Mouse (Mus musculus) midbrain, embryonic 16.5 days (tissue): ENCODE results near the gene Me1. TPM values are rescaled to one million over a fixed set of nuclear protein-coding genes. Genes with fewer than 3 reads are reported as not detected.

Source experiments
- ATAC-seq: fragments of 200-750 bp; cut with Nextera tagmentation; 2 replicates; pipeline ENCODE4 v1.8.0; 2017; ENCODE audit warnings: moderate TSS enrichment
- H3K27ac ChIP-seq: fragments of 300-500 bp; sonication (generic); 2 replicates; pipeline ENCODE4 v1.5.1; 2014; ENCODE audit warnings: mild to moderate bottlenecking, low read length, mixed read lengths
- H3K27me3 ChIP-seq: fragments of 300-500 bp; sonication (generic); 2 replicates; pipeline ENCODE4 v1.6.1; 2014; ENCODE audit warnings: low read depth, low read length, mixed read lengths; ENCODE audit not compliant: control insufficient read depth, insufficient read depth
- H3K36me3 ChIP-seq: fragments of 300-500 bp; sonication (generic); 2 replicates; pipeline ENCODE4 v1.6.1; 2014; ENCODE audit warnings: mild to moderate bottlenecking, low read length, moderate library complexity, mixed read lengths; ENCODE audit not compliant: control insufficient read depth, insufficient read depth
- H3K4me1 ChIP-seq: fragments of 300-500 bp; sonication (generic); 2 replicates; pipeline ENCODE4 v1.6.1; 2014; ENCODE audit warnings: mild to moderate bottlenecking, low read length, mixed read lengths; ENCODE audit not compliant: control insufficient read depth, insufficient read depth
- H3K4me2 ChIP-seq: fragments of 300-500 bp; sonication (generic); 2 replicates; pipeline ENCODE4 v1.6.1; 2014; ENCODE audit warnings: mild to moderate bottlenecking, low read length, mixed read lengths
- H3K4me3 ChIP-seq: fragments of 300-500 bp; sonication (generic); 2 replicates; pipeline ENCODE4 v1.5.1; 2014; ENCODE audit warnings: low read depth, mild to moderate bottlenecking, low read length, moderate library complexity, mixed read lengths
- H3K9ac ChIP-seq: fragments of 300-500 bp; sonication (generic); 2 replicates; pipeline ENCODE4 v1.6.1; 2014; ENCODE audit warnings: low read depth, low read length, mixed read lengths
- H3K9me3 ChIP-seq: fragments of 300-500 bp; sonication (generic); replicated peaks from 2 replicates; pipeline ENCODE4 v1.6.1; 2014; ENCODE audit warnings: mild to moderate bottlenecking, low read length, mixed read lengths; ENCODE audit not compliant: control insufficient read depth, poor library complexity, severe bottlenecking
- WGBS: fragments of 180-500 bp; shearing (Covaris S2); extraction: QIAGEN DNeasy Blood & Tissue Kit; methylation state at CpG from one replicate; pipeline ENCODE4 v1.1.7; 2014; 5-methylcytosine and 5-hydroxymethylcytosine counted together
- polyA plus RNA-seq: library from polyadenylated mRNA; unstranded; fragments of >200 nt; fragmentation: Nextera tagmentation; extraction: Ambion mirVana; gene quantifications from 2 replicates; pipeline ENCODE4 v1.2.1, GENCODE M21; 2015

The Me1 gene
- polyA plus RNA-seq, 1 experiment from 2014 or later = 51.5 TPM

DNA sequence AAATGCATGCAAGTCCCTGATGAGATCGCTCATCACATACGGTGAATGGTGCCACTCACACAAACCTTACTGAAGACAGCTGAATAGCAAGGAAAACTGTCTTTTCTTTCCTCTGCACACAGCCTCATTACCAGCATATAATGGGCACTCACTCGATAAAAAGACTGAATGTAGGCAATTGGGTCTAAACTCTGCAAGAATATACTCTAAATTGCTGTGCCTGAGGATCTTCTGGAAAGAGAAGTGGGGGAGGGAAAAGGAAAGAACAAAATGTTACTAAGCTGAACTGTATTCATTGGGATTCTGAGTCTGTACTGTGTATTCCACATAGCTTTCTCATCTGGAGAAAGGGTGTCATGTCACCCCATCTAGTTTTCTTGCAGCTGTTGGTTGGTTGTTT is 152.3 kb downstream of the Me1 start:
- Histone ChIP-seq H3K9ac (no peak overlapping the region), H3K27me3 (no peaks in the 10 kb centered on the region), H3K4me3 (no peak overlapping the region), H3K36me3 (peaks cover 31% of the 10 kb centered on the region), H3K27ac (no peak overlapping the region), H3K4me2 (no peak overlapping the region), H3K4me1 (no peaks in the 10 kb centered on the region), H3K9me3 (no peaks in the 10 kb centered on the region)
- WGBS = 84% methylated on average over 3 of the region's 3 CpGs
- no peak for ATAC-seq

DNA sequence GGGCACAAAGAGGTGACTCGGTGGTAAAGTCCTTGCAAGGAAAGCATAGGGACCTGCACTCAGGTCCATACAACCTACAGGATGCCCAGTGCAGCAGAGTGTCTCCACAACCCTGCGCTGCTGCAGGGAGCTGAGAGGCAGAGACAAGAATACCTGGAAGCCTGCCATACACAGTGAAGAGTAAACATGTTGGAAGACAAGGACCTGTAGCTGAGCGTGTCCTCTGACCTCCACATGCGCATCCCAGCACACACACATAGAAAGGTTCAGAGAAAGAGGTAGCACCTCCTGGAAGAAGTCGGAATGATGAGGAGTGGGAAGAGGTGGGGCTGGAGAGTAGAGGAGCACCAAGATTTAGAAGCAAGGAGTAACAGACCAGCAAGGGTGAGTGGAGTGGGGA is 161.7 kb downstream of the Me1 start:
- peaks cover 16% of the 10 kb centered on the region for H3K36me3 ChIP-seq
- H3K4me1 ChIP-seq = no peaks in the 10 kb centered on the region
- no peaks in the 10 kb centered on the region for H3K27me3 ChIP-seq
- no peak overlapping the region for H3K9ac ChIP-seq
- no peak overlapping the region for H3K27ac ChIP-seq
- no peak for ATAC-seq
- no peak overlapping the region for H3K4me2 ChIP-seq
- WGBS = 93% methylated on average over 5 of the region's 5 CpGs
- H3K9me3 ChIP-seq = no peaks in the 10 kb centered on the region
- no peak overlapping the region for H3K4me3 ChIP-seq

Other genes with a start within 250 kb of the Me1 start
- 7.8 and 8.1 TPM in 2 replicates for gene Ube2cbp, start 231.0 kb downstream of the Me1 start, polyA plus RNA-seq
- gene Dop1a, start 228.8 kb downstream of the Me1 start, polyA plus RNA-seq = 34.1 and 45.0 TPM in 2 replicates
- 32.8 and 36.7 TPM in 2 replicates for gene Pgm3, start 124.1 kb downstream of the Me1 start, polyA plus RNA-seq
- 22.3 and 30.9 TPM in 2 replicates for gene Rwdd2a, start 124.0 kb downstream of the Me1 start, polyA plus RNA-seq
- 4.2 and 5.3 TPM in 2 replicates for gene Prss35, start 47.7 kb upstream of the Me1 start, polyA plus RNA-seq
- 184 and 192 TPM in 2 replicates for gene Snap91, start 184.7 kb upstream of the Me1 start, polyA plus RNA-seq